Mouse (Mus musculus) frontal cortex, postnatal 36 days (tissue): ENCODE results near the gene Nelfb.

Experiments
- DNase-seq, 2 experiments: peaks; one replicate each; pipeline ENCODE4 v3.0.0; 2022; ENCODE audit warnings: low spot score in 2 of 2

The Nelfb gene

DNA sequence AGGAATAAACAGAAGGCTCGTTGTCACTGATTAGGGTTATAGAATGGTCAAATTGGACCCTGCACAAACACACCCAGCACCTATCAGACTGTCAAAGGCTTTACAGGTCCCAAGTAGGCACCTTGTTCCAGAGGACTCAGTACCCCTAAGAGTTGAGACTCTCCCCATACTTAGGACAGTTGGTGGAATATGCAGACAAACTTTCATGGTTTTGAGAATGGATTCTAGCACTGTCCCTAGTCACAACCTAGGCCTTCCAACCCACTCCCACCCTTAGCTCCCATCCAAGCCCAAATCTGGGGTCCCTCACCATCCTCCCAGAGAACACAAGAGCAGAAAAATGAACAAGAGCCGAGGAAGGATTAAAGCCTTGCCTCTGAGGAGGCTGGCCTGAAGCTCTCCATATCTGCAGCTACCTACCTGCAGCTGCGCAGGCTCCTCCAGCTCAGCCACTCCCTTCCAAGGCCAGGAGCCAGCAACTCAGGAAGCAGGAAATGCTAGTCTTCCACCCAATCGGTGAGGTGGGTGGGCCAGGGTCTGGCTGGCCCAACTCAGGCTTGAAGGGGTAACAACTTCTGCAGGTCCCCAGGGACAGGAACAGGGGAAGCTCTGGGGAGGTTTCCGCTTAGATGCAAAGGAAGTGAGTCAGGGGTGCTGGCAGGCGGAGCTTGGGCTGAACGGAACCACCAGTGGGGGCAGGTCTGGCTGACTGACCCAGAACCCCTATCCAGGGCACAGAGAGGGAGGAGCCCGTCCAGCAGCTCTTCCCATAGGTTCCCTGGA is 14.9 kb downstream of the Nelfb start, which contains the start of gene Tor4a:
Gene Tor4a, minus strand, starts transcription at position 715 of the 783 bp plus-strand sequence.
- DNase-seq, result no peak

DNA sequence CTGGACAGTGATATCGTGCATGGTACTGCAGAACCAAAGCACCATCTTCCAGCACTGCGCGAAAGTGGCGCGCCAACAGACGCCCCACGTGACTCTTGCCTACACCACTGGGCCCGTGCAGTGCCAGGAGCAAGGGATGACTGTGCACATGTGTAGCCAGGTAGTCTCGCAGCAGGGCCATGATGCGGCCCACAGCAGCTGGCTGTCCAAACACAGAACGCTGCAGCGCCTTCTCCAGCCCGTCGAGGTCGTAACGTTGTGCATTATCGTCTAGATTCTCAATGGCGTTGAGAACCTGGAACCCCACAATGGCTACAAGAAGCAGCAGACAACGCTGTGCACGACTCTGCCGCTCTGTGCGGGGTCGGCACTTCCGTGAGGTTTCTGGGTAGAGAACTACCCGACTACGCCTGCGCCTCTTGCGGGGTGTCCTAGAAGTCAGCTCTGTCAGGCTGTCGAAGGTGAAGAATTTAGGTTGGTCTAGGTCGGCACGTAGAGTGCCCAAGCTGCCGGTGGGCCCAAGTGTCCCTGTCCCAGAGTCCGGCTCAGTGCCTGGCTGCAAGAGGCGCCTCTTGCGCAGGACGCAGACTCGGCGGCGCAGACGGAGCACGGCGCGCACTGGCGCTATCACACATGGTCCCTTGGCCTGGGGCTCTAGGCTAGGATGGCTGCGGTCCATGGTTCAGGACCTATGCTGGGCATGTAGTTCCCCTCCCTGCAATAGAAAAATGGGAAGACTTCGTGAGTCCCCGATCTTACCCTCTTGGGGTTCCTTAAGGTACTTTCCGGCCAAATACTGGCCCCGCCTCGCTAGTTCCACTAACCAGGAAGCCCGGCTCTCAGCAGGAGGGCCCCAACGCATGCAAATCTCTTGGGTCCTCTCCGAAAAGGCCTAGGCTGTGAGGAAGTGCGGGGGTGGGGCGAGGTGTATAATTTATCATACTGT is 15.8 kb downstream of the Nelfb start:
- DNase-seq, result no peak

DNA sequence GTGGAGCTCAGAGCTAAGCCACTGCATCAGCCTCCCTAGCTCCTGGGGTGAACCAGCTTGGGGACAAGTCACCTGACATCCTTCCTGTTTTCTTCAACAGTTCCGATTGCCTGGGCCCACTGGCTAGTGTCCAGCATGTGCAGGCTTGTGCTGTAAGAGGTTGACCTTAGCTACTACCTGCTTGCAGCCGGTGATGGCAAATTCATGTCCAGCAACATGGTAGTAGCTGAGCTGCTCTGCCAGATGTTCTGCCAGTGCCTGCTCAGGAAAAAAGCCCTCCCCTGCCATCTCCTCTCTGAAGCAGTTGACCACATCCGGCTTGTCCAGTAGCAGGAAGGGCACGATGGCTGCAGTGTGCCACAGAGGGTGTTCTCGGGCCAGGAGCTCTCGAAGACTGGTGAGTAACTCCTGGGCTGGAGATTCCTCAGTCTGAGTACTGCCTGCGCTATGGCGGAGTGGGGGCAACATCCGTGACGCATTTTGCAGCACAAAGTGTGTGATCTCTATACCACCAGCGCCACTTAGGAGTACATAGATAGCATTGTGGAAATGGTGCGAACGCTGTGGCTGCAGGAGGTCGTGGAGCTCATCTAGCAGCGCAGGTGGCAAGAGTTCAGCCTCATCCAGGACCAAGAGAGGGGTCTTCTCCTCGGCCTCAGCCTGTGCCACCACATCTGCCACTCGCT is 16.7 kb downstream of the Nelfb start:
- no peak for DNase-seq

DNA sequence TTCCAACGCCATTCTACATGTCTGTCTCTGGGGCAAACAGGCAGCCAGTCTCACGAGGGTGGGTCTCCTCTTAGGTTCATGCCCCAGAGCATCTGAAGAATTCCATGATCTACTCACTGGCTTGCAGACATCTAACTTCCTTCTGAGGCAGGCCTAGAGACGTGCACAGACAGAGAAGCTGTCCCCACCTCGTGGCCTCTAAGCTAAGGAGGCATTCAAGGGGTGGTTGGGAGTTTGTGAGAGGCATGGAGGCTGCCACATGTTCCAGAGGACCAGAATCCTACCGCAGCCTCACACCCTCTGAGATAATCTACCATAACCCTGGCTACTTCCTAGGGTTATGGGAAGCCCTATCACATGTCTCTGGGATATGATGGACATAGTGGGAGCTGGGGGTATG is 17.3 kb downstream of the Nelfb start:
- no peak for DNase-seq

DNA sequence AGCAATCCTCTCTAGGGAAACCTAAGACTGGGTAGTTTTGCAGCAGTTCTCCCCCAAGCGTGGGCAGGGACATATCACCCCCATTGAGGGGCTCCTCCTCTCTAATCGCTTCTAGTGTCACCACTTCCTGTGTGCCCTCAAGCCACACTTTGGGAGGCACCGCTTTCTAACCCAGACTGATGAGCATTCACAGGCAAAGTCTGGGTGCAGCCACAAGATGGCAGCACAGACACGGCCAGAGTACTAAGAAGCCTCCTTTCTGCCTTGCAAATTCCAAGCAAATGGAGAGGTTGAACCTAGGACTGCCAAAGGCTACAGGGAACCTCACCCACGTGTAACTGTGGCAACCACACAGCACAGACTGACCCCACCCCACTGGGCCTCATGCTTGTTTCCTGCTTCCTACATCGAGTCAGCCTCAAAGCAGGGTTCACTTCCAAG is 17.9 kb downstream of the Nelfb start:
- DNase-seq, result peak; percentile 75 to 88

DNA sequence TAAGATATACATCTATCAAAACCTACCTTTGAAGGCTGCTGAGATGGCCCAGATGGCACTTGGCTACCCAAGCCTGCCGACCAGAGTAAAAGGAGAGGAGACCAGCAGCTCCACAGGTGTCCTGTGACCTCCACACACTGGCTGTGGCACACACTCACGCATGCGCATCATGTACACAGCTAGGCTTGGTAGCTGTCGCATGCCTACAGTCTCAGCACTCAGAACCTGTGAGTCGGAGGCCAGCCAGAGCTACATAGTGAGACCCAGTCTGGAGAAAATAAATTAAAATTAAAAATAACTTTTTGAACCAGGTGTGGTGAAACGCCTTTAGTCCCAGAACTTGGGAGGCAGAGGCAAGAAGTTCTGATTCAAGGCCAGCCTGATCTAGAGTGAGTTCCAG is 23.4 kb downstream of the Nelfb start:
- no peak for DNase-seq

DNA sequence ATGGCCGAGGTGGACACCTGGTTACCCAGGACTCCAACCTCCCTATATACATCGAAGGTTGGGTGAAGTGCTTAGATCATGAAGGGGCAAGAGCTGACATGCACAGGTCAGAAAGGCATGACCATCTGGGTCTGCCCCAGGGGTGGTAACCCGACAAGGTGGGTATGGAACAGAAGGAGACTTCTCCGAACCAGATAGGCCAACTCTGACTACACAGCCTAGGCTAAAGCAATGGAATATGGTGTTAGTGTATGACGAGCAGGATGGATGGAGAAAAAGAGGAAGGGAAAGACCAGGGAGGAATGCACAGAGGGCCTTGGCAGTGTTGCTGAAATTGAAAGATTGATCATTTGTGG is 24.7 kb downstream of the Nelfb start:
- no peak for DNase-seq

DNA sequence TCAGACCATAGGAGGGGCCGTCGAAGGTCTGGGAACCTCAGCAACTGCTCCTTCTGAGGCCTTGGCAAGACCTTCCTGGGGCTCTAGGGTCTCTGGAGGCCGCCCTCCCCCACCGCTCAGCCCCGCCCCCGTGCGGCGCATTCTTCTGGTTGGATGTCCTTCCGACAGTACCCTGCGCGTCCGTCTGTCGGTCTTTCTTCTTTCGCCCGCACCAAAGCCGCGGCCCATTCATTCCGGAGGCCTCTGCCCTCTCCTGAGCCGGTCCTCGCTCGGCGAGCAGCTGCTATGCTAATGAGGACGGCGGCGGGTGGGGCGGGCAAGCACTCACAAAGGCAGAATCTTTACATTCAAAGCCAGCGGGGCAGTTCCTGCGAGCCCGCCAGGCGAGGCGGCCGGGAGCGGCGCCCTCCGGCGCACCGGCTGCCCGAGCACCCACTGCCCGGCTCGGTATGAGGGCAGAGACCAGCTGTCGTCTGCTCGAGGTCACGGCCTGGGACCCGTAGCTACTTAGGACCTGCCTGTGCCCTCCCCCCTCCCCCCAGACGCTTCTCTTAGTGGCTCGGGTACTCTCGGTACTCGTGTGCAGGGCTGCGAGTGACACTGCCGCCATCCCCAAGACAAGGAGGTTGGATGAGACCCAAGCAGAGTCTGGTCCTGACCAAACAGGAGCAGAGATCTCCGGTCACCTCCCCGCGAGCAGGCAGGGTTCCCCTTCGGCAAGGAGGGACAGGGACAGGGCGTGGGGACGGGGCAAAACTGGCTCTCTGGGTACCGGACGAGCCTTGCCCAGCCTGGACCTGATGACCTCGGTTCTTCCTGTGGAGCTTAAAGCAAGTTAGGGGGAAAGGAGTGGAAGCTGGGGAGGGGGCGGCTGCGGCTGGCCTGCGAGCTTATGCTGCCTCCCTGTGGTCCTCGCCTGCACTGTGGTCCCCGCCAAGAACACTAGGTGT is 25.4 kb downstream of the Nelfb start:
- no peak for DNase-seq

DNA sequence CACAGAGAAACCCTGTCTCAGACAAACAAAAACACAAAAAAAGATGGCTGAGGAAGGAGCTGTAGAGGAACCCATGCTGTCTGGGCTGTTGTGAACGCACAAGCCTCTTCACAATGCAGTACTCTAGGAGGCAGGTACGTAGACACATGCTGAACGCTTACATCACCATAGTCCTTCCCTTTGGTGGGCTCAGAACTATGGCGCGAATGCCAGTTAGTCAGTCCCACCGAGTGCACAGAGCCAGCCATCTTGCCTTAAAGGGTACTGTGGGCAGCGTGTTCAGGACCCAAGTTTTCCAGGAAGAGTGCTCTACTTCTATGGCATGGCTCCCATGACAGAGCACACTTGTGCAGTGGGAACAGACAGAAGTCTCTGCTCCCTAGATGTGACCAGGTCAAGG is 26.8 kb downstream of the Nelfb start:
- DNase-seq, result no peak

DNA sequence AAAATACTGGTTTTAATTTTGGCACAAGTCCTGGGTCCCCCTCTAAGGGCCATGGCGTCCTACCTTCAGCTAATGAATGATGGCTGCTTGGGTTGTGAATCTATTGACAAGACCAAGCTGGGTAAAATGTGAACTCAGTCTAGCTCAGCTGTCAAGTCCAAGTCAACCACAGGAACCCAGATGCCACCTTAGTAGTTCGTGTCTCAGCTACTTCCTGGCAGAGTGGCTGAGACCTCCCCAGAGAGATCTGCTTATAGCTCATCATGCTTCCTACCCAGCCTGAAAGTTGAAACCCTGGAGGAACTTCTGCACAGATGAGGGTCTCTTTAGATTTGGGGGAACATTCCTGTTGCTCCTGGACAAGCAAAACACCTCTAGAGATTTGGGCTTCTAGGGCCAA is 28.0 kb downstream of the Nelfb start:
- DNase-seq, result no peak

DNA sequence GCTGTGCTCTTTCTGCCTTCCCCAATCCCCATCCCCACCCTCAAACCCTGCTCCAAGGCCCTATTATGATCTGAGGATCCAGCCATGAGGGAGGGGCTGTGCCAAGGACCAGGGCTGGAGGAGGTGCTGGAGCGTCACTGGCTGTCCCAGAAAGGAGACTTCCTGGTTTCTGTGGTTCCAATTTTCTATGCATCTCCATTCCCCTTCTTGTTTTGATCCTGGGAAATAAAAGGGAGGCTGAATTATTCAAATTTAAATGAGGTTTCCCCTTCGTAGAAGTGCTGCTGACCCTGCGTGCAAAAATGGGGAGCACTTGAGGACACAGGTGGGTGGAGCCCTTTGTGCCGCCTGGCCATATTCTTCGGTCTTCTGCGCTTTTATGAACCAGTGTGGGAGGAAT is 28.6 kb downstream of the Nelfb start:
- no peak for DNase-seq

DNA sequence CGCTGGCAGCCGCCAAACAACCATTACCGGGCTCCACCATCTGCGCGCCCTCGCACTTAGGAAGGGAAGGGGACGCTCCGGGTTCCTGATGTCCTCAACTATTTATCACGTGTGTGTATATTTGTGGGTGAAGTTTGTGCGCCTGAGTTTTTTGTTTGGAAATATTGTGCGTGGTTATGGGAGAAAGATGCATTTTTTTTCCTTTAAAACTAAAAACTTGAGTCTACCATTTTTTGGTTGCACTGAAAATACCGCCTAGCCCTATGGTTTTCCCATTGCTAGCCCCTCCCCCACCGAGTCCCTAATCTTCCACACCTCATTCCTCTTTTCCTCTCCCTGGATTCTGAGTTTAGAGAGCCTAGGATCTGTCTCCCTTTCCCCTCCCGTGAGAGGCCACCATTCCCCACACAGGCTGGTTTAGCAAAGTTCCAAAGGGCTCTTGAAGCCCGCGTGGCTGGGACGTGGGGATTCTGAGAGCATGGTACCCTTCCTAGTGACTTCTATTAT is 29.3 kb downstream of the Nelfb start:
- DNase-seq, result no peak

DNA sequence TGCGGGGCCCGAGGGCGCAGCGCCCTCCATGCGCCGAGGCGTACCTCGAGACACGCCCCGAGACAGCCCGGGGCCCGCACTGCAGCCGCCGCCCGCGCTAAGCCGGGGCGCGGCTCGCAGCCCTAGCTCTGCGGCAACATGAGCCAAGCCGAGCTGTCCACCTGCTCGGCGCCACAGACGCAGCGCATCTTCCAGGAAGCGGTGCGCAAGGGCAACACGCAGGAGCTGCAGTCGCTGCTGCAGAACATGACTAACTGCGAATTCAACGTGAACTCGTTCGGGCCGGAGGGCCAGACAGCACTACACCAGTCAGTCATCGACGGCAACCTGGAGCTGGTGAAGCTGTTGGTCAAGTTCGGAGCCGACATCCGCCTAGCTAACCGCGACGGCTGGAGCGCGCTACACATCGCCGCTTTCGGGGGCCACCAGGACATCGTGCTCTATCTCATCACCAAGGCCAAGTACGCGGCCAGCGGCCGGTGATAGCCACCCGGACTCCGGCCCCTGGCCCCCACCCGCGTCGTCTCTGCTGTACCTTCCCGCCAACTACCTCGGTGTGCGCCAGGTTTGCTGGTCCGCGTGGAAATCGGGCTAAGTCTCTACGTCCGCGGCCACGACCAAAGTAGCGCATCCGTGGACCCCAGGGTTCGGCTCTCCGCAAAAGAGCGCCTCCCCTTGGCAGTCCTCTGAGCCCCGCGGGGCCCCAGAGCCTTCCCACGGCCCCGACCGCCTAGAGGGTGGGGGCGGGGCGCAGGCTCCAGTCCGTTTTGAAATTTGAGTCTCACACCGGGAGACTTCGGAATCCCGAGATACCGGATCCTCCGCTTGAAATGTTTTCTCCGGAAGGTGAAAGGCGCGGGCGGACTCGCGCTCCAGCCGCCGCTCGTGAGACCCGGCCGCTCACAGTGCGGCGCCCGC is 30.1 kb downstream of the Nelfb start:
- DNase-seq, result no peak

DNA sequence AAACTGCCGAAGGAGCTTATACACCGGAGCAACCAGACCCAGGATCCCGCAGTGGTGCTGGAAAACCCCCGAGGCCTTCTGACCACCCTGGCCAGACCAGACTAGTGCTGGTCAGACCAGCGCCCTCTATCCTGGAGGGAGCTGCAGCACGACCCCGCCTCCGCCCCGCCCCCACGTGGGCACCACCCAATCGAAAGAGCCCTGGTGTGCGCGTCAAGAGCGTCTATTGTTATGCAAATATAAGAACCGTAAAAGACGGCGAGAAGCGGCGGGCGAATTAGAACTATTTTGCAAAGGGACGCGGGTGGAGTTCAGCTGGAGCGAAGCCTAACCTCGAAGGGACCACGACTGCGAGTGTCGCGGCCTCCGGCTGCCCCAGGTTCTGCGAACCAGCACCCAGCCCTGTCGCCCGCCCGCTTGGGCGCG is 30.8 kb downstream of the Nelfb start, which contains the start of gene Nrarp:
Gene Nrarp, plus strand, starts transcription at position 281 of the 426 bp plus-strand sequence.
- DNase-seq, result peak; percentile 89 to 92

DNA sequence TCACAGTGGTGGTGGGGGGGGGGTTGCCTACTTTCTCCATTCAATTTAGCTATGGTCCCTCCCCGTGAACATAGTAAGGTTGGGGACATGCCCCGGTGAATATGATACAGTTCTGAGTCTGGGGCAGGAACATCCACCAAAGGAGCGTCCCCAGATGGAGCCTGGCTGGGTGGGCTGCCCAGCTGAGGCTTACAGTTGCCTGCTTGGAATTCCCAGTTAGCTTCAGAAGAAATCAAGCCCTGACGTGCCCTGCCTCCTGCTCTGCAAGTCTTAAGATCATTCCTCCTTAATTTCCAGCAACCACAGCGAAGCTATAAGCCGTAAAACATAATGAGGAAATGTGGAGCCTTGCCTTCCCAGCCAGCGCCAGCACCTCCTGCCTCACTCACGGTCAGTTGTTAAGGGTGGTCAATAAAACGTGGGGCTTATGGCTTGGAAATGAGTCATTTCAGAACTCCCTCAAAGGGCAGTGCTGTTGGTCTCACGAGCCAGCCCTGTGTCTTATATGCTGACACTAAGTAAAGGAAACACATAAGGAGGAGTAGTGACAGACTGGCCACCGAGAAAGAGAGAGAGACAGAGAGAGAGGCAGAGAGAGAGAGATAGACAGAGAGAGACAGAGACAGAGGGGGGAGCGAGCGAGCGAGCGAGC is 31.6 kb downstream of the Nelfb start:
- DNase-seq, result no peak

DNA sequence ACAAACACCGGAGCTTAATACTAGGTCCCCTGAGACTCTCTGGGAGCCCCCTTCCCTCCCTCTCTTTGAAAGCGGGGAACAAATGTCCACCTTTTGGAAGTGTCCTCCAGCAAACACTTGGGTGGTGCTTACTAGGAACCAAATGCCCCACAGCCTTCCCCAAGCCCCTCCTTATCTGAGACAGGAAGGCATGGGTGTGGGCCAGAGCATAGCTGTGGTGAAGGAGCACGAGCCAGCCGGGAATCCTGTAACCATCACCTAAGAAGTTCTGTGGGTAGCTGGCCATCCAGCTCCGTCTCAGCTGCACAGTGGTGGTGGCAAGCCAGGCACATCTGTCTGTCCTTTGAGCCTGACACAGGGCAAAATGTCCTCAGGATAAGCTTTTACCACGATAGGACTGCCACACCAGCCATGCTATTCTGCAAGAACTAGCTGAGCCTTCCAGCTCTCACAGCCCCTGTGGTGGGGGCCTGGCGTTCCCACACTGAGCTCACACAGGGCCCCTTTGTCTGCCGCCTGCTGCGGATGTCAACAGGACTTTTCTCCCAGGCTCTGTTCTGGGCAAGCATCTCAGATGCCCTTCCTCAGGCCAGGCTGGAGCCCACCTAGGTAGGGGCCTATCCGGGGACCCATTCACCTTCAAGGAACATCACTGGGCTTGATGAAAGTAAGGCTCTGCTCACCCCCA is 32.9 kb downstream of the Nelfb start:
- DNase-seq, result no peak

DNA sequence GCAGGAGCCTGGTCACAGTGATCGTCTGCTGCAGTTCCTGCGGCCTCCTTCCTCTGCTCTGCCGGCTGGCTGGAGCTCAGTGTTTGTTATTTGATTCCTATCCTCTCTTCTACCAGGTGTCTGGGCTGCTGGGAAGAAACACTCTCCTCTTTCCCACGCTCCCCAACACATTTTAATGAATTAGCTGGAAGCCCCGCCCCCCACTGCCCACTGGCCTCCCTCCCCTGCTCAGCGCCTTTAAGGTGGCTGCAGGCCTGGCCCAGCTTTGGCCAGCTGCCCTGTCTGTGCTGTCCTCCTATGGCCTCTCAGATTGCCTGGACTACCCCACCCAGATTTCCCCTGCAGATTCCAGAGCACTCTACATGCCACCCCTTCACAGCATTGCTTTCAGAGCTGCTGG is 33.6 kb downstream of the Nelfb start:
- DNase-seq, result peak in 1 of 2 experiments; percentile 40

DNA sequence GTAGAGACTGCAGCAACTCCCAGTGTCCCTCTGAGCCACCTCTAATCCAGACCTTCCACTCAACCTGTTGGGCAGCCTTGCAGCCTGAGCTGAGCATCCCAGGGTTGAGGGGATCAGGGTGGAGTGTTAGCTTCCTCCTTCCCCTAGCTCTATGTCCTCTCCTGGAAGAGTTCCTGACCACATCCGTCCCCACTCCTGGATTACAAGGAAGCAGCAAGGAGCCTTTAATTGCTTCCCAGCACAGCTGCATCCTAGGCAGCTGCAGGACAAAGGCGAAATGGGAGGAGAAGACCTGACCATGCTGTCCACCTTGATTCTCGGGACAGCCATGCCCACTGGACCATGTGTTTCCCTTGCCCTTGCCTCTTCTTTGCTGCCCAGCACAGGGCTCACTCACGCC is 34.2 kb downstream of the Nelfb start:
- no peak for DNase-seq

DNA sequence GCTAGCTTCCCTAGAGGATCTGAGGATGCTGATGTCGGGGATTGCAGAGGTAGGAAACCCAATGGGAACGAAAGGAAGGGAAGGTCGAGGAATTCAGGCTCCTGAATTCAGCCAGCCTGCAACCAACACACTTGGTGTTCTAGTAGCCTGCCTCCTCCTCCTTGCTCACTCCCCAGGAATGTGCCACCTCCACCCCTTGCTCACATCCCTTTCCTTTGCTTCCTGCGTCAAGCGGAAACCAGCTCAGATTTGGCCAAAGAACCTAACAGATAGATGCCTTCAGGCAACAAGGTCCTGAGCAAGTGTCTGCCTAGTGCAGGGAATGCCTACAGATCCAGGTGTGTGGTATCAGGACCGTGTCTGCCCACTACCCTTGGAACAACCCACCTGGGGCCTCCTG is 34.7 kb downstream of the Nelfb start:
- no peak for DNase-seq
